Mouse (Mus musculus): Measurements from ENCODE around the gene Pebp1.
A peak's percentile ranks its signal among the peaks of the same experiment; 100 is the strongest.

Pebp1 gene

DNA sequence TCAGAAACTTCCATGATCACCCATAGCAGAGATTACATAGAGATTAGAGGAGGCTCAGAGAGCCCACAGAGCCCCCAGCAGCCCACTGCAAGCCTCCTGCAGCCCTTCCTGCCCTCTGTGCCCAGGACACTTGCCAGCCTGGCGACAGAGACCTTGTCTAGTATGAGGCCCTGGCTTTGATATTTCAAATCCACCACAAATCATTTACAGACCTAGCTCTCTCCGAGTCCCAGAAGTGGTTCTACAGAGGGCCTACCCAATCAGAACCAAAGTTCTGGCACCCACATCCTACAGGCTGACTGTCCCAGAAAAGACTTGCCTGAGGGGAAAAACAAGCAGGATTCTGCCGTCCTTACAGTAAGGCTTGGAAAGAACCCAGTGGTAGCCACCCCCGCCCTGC lies 2.2 kb downstream of the Pebp1 start:
- DNase-seq: no peak

DNA sequence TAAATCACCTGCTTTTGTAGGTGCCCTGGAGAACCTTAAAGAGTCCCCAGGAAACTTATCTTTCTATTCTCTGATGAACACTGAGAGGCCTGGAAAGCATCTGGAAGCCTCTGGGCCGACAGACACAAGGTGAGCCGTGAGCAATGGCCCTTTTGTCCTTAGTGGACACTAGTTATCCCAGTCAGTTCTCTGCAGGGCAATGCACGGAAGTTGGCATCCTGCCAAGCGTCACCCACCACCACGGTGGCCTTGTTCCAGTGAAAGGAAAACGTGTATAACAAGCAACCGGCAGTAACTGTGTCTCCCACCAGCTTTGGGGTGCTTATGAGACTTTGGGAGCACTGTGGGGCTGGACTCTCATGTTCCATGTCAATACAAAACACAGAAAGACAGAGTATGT lies 2.7 kb downstream of the Pebp1 start:
- DNase-seq: peak; percentile 26 to 30

DNA sequence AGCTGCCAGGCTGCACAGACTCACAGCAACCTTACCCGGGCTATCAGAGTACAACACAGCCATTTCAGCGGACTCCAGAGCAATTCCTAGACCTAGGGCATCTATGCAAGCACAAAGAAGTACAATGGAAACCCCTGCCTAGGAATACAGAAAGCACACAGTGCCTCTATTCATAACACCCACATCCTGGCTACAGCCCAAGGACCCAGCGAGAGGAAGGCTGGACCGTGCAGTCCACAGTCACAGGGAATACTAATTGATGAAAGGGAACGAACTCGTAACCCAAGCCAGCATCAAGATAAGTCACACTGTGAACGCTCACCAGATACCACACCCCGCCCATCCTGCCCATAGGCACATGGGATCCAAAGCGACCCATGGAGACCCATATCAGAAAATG lies 3.4 kb downstream of the Pebp1 start:
- no peak for DNase-seq

DNA sequence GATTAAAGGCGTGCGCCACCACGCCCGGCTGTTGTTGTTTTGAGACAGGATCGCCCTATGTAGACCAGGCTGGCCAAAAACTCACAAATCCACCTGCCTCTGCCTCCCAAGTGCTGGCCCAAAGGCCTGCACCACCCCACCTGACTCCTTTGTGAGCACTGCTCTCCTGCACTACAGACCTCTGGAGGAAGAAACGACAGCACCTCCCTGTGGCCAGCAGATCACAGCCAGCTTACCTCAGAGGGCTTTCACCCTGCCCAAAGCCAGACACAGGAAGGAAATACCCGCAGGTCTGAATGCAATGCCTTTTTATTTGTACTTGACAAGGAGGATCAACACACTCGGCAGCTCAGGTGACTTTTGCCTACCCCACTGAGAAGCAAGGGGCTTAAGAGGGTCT lies 5.1 kb downstream of the Pebp1 start:
- no peak for DNase-seq

DNA sequence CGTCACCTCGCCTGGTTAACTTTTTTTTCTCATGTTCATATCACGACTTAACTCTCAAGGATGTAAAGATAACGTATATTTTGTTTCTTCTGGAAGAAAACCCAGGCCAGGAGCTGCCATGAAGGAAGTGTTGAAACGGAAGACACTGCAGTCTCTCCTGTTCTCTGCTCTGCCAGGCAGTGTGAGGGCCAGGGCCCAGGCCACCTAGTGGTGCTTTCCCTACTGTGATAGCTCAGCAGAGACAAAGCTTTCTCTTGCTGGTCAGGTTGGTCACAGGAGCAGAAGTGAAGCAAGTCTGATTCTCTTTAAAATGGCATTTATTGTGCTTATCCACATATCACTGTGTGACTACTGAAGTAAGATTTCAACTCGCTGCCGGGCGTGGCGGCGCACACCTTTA lies 5.9 kb downstream of the Pebp1 start:
- peak; percentile 43 to 64 for DNase-seq

DNA sequence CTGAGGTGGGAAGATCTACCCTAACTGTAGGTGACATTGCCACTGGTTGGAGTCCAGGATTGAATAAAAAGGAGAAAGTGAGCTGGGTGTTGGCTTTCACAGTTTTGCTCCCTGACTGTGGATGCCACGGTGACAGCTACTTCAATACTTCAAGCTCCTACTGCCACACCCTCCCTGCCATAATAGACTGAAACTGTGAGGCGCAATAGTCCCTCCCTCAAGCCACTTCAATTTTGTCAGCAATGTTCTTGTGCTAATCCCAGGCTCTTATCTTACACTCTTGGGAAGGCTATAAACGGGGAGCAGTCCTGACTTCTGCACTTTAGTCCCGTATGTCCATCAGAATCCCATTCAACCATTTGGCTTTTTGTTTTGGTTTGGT lies 7.8 kb downstream of the Pebp1 start:
- DNase-seq: no peak

DNA sequence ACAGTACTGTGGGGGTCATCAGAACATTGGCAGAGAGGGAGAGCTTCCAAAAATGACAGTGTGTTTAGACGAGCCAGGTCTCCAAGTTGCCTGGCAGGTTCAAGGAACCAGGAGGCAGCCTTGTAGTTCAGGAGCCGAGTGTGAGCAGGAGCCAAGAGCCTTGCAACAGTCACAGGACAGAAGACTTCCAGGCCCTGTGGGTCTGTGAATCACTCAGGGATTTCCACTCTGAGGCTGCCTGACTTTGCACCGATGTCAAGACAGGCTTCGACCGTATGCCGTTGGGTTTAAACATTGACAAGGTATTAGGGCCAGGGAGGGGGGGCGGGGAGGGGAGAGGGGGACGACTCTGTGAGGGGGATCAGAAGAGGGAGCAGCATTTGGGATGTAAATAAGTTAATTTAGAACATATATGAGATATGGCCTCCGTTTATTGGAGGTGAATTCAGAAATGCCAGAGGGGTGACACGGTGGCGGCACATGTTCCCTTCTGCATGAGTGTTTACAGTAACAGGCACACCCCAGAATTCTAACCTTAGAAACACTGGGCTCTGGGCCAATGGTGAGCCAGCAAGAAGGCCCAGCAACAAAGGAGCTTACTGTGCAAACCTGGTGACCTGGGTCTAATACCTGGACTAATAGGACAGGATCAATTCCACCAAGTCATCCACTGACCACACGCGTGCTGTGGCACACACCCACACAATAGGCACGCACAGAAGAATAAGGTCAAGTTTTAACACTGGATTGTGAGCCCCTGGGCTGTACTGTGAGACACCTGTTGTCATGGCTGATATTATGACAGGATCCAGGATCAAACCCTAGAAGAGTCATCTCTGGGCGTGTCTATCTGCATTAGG lies 8.4 kb downstream of the Pebp1 start:
- peak; percentile 46 to 64 for DNase-seq

DNA sequence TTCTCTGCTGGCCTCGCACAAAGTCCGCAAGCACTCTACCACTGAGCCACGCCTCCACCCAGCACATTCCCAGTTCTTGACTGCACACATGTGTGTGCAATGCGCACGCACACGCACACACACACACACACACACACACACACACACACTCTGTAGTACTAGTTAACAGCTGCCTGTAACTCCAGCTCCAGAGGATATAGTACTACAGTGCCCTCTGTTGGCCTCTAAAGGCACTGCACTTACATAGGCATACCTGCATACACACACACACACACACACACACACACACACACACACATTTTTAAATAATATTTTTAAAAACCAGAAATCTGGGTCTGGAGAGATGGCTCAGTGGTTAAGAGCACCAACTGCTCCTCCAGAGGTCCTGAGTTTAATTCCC lies 9.6 kb downstream of the Pebp1 start:
- no peak for DNase-seq

DNA sequence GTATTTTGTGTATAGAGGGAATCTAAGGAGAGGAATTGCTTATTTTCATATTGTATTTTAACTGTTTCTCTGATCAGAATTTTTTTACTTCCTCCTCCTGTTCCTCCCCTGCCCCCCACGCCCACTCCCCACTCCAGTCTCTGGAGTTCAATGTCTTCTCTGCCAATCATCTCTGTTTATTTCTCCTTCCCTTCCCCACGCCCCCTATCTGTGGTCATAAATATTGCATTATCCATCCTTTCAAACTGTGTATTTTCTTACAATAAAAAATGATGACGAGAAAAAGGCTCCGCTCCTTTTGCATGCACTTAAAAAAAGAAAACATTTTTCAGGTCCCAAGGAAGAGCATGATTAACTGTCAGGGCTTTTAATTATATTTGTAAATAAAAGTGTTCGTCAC lies 12.6 kb downstream of the Pebp1 start:
- DNase-seq: no peak

DNA sequence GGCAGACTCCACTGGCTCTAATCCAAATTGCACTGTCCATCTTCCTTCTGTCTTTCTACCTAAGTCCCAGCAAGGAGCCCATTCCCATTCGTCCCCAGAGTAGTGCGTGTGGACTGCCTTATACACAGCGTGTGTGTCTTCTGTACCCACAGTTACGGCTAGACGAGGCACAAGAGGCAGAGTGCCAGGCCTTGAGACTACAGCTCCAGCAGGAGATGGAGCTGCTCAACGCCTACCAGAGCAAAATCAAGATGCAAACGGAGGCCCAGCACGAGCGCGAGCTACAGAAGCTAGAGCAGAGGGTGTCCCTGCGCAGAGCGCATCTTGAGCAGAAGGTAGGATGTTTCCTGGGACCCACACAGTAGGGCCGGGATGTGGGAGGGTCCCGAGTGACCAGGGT lies 15.5 kb downstream of the Pebp1 start:
- no peak for DNase-seq

DNA sequence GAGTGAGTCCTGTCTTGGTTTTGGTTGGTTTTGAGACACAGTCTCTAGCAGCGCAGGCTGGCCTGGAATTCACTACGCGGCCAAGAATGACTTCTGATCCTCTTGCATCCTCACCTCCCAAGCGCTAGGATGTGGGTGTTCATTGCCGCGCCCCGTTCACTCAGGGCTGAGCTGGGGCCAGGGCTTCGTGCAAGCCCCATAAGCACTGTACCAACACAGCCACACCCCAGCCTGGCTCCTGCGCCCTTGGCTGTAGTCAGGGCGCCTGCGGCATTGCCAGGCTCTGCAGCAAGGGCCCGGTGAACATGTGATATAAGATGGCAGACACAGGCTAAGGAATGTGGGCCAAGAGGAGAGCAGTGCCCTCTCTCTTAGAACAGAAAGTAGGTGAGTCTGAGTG lies 18.0 kb downstream of the Pebp1 start:
- DNase-seq: no peak

DNA sequence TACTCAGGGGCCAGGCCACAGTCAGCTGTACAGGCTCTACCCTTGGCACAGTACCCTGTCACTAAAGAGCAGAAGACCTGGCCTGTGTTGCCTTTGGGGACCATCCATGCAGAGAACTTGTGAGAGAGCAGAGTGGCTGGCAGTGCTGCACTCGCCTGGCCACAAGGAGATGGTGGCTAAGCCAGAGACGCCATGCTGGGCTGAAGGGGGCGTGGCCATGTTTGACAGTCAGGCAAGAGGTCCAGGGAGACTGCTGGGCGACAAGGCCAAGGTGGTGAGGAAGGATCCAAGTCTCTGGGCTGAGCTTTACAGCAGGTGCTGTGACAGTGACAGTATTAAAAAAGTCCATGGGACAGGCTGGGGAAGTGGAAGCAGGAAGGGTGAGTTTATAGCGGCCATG lies 18.7 kb downstream of the Pebp1 start:
- DNase-seq: no peak

DNA sequence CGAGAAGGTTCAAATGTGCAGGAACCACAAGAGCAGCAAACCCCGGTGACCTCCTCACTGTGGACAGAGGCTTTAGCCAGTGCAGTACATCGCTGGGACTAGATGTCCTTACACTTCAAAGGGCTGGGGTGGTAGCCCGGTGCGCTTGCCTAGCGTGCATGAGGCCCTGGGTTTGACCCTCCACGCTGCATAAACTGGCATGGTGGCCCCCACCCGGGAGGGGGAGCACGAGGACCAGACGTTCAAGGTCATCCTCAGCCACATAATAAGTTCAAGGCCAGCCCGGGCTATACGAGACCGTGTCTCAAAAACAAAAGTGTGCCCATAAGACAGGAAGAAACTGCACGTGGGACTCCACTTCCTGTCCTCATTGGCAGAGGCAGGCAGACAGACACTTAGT lies 19.5 kb downstream of the Pebp1 start:
- no peak for DNase-seq

DNA sequence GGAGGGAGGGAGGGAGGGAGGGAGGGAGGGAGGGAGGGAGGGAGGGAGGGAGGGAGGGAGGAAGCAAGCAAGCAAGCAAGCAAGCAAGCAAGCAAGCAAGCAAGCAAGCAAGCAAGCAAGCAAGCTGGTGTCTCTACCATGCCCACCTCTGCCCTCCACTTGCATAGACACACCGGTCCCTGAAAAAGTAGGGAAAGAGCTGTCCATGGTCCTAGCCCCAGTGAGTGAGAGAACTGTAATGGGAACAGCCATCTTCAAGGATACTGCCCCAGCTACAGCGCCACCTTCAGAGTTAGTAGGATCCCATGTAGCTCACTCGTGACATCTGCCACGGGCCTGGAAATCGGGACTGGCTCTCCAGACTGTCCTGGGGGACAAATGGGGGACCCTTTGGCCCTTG lies 22.7 kb downstream of the Pebp1 start:
- peak; percentile 52 to 57 for DNase-seq

DNA sequence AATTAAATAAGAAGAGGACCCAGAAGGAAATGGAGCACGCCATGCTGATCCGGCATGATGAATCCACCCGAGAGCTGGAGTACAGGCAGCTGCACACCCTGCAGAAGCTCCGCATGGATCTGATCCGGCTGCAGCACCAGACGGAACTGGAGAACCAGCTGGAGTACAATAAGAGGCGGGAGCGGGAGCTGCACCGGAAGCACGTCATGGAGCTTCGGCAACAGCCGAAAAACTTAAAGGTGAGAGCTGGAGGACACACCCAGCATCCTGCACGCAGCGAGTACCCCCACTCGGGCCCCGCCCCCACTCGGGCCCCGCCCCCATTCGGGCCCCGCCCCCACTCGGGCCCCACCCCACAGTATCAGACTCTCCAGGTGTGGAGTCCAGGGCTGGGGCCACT lies 23.9 kb downstream of the Pebp1 start:
- DNase-seq: no peak

DNA sequence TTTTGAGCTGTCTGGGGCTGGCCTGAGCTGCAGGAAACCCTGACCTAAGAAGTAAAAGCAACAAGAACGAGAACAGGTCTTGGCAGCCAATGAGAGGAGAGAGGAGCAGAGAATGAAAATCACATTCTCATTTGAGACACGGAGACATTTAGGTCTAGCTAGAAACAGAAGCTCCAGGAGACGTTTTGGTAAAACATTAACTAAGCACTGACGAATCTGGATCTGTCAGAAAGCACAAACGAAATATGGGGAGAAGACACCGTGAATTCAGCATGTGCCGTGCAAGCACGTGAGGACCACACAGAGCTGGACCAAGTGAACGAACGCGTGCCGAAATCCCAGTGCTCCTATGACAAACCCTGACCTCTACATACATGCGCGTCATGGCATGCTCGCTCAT lies 29.1 kb downstream of the Pebp1 start:
- DNase-seq: no peak

DNA sequence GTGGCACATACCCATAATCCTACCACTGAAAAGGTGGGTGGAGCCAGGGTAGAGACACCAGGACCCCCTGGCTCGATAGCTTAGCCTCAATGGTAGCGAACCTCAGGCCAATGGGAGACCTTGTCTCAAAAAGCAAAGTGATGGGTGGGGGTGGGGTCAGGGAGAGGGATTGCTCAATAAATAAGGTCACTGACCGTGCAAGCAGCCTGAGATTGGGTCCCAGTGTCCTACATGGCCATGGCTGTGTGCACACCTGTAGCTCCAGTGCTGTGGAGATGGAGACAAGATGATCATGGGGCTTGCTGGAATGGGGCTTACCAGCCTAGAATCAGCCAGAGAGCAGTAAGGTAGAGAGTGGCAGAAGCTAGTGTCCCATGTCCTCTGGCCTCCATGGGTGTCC lies 35.7 kb downstream of the Pebp1 start:
- no peak for DNase-seq

DNA sequence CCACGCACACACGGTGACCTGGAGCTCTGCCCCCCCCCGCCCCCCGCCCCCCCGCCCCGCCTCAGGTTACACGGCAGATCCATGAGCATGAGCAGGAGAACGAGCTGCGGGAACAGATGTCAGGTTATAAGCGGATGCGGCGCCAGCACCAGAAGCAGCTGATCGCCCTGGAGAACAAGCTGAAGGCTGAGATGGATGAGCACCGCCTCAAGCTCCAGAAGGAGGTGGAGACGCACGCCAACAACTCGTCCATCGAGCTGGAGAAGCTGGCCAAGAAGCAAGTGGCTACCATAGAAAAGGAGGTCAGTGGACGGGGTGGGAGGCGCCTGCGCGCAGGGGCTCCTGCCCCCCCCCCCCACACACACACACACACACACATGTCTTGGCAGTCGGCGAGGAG lies 36.6 kb downstream of the Pebp1 start:
- DNase-seq: no peak

DNA sequence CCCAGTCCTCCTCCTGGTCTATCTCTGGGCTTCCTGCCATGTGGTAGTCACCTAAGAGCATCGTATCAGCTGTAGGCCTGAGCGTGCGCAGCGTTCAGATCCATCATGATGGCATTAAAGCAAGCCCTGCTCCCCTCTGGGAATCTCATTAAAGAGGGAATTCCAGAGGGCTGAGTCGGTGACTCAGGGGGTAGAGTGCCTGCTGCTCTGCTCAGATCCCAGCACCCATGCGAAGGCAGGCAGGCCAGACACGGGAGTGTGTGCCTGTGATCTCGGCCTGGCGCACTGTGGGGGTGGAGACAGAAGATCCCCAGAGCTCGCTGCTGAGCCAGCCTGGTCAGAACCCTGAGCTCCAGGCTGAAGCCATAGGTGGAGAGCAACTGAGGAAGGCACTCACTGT lies 39.1 kb downstream of the Pebp1 start:
- DNase-seq: peak; percentile 12 to 31

DNA sequence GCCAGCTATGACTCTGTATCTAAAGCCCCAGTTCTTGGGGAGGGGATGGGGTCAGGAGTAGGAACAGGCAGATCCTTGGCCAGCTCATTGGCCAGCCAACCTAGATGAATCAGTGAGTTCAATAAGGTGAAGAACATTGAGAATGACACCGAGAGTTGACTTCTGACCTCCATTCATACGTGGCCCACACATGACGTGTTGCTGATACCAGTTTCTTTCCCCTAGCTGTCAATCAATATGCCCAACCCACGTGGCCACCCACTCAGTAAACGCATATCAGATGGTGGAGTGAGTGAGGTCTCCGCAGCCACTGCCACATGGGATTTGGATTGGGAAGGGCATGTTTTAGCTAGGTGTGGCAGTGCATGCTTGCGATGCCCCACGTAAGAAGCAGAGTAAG lies 42.3 kb downstream of the Pebp1 start:
- no peak for DNase-seq

DNA sequence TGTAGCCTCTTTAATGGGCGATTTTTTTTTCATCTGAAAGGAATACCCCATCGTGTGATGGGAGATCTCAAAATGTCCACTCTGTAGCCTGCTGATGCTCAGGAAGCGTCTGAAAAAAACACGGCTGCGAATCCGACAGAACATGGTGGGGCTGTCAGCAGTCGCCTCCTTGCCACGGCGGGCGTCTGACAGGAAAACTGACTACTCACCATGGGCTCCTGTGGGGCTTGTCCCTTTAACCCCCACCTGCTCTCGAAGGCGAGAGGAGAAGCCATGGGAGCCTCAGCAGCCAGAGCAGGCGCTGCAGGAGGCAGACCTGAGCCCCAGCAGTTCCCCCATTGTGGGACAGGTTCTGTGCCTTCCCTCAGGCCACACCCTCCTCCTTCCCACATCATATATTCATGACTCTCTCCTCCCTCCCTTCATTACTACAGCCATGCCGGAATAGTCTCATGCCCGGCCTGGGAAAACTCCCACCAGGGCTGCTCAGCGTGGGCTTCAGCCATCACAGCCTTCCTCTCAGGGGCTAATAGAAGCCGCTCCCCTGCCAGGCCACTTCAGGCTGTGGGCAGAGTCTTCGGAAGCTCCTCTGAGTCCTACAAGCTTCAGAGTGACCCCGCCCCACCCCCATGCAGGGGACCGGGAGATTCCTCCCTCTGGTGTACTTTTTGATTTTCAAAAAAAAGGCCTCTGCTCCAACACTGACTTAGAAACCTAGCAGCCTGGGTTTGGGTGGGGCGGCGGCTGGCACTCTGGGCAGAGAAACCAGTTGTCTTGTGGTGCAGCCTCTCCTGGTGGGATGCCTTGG lies 44.5 kb downstream of the Pebp1 start:
- DNase-seq: peak; percentile 9 to 22

DNA sequence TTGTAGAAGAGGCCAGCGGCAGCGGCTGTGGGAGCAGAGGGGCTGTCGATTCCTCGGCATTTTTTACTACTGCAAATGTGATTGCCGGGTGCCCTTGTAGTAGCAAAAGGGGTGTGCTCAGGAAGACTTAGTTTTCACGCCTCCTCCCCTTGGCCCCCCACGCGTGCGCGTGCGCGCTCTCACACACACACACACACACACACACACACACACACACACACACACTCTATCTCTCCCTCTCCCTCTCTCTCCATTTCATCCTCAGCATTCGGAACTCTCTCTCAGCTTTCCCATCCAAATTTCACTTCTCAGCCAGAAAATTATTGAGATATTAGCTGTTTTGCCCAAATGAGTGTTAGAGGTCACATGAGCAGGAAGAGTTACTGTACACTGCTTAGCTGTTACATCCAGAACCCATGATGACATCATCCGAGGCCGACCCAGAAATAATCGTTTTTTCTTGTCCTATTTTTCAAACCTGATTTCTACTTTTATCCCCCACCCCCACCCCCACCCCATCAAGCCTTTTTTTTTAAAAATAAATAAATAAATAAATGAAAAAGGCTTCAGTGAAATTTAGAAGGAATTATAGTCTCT lies 45.4 kb downstream of the Pebp1 start:
- DNase-seq: peak; percentile 14 to 23

DNA sequence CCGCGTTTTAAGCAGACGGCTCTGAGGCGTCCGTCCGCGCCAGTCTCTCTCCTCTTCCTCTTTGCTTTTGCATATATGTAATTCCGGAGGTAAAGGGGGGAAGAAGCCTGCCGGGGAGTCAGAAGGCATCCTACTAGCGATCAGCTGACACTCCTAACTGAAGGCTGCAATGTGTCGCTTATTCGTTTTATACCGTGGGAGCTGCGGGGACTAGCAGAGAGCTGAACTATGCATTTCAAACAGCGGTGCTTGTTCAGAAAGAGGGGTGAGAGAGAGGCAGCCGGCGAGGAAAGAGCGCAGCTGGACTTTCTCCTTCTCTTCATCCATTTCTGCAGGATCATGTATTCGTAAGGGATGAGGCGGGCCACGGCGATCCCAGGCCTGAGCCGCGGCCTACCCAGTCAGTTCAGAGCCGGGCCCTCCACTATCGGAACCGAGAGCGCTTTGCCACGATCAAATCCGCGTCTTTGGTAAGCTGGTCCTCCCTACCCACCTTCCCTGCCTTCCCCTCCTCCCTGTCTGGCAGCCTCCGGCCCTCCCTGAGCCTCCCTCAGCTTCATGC lies 46.6 kb downstream of the Pebp1 start:
- peak; percentile 41 to 56 for DNase-seq

DNA sequence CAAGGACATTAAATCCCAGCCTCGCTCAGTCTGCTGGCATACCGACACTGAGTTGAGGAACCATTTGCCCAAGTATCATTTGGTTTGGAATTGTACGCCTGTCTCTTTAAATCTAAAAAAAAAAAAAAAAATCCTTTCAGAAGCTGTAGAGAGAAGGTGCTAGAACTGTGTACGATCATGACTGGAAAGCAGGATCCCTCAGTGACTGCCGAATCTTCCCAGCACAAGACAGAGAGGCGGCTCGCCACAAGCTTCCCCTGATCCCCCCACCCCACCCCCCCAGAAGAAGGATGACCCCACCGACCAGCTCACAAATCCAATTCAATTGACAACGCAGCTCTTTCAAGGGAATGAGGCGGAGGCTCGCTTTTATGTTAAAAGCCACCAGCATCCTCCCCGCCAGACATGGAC lies 47.1 kb downstream of the Pebp1 start:
- DNase-seq: peak in 1 of 2 experiments; percentile 22
